Mouse (Mus musculus): ENCODE data around the gene Thsd7a.

Gene Thsd7a

GRCm38 (mm10) chr6:12393574-12394380 is 355.4 kb downstream of the Thsd7a start:
- in situ Hi-C loops (cut with MboI, MseI), result no loop called here

DNA sequence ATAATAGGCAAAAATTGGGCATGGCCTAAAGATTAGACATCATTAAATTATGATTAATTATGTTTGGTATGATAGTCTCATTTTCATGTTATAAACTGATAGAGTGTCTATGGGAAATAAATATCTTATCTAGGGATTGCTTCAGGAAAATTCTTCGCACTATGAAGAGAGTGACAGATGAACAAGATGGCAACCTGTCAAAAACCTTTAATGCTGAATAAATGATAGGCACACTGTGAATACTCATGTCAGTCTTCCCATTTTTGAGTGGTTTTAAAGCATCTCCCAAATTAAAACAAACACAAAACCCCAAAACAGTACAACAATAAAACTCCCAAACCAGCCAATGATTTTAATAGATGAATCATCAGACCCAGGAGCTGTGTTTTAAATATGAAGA is 362.5 kb downstream of the Thsd7a start:
- in situ Hi-C loops (cut with MboI, MseI), result no loop called here

DNA sequence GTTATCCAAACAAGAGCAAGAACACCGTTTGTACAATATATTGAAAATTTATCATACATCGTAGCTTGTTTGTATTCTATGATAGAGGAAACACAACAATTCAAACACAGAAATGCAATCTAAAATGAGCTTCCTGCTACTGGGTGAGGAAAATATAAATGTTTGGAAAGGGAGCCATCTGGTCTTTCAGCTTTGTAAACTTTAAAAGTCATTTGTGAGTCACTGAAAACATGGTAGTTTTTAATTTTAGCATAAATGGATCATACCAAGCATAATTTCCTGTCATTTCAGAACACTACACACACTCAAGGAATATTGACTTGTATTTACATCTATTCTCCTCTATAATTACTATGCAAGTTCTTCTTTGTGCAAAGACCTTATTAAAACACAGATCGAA is 363.6 kb downstream of the Thsd7a start:
- in situ Hi-C loops (cut with MboI, MseI), result no loop called here

- in situ Hi-C loops (cut with MboI, MseI), result no loop called here
Observed at GRCm38 (mm10) chr6:12381136-12381778, 368.0 kb downstream of the Thsd7a start.

GRCm38 (mm10) chr6:12380717-12381116 is 368.5 kb downstream of the Thsd7a start:
- in situ Hi-C loops (cut with MboI, MseI), result no loop called here

- in situ Hi-C loops (cut with MboI, MseI), result no loop called here
Observed at GRCm38 (mm10) chr6:12358737-12359136, 390.5 kb downstream of the Thsd7a start.

GRCm38 (mm10) chr6:12353573-12353972 is 395.6 kb downstream of the Thsd7a start:
- in situ Hi-C loops (cut with MboI, MseI), result no loop called here

DNA sequence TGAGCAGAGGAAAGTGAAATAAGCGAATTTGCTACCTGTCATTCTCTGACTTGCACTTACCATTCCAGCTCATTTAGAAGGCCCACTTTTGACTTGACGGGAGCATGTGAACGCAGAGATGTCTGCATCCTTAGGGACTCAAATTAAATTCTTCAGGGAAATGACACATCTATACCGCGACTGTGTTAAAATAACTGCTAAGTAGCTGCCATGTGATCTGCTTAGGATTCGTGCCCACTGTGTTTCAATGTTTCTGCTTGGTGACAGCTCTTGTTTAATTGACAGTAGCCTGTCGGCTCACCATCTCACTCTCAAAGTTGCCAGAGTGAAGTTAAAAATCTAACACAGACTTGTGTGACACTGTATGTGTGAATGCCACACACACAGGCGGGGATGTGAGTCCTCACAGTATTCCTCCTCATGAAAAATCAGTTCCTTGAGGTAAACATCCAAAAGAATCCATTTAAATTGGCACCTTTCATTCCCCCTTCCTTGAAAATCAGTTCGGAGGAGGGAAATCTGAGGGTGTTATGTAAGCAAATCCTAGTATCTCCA is 397.0 kb downstream of the Thsd7a start:
- in situ Hi-C loops (cut with MboI, MseI), result no loop called here

DNA sequence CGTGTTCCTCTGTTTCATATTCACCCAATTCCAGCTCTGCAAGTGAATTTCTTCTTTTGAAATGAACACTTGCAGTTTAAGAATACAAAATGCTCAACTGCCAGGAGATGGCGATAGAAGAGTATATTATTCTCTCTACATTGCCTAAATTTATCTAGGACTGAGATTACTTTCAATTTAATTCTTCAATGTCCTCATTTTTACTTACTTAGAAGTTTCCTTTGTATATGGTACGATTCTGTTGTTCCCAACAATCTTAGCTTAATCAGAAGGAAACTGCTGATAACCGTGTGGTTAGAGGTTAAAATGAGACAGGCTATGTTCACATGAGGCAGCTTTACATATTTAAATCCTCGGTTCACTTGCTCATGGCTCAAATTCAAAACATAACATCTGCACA is 398.5 kb downstream of the Thsd7a start:
- in situ Hi-C loops (cut with MboI, MseI), result no loop called here

- in situ Hi-C loops (cut with MboI, MseI), result loop anchor here (10.0 to 25.0 kb wide), 2 partner anchors 554 to 813 kb away; no protein-coding TSS in a partner anchor
Observed at GRCm38 (mm10) chr6:12349105-12349759, 400.0 kb downstream of the Thsd7a start.

GRCm38 (mm10) chr6:12348667-12349066 is 400.5 kb downstream of the Thsd7a start:
- in situ Hi-C loops (cut with MboI, MseI), result loop anchor here (10.0 to 25.0 kb wide), 2 partner anchors 554 to 814 kb away; no protein-coding TSS in a partner anchor

GRCm38 (mm10) chr6:12336590-12337584 is 412.3 kb downstream of the Thsd7a start:
- in situ Hi-C loops (cut with MboI, MseI), result loop anchor here (25.0 kb wide), 1 partner anchor 825 kb away; no protein-coding TSS in a partner anchor

GRCm38 (mm10) chr6:12315070-12315909 is 433.9 kb downstream of the Thsd7a start:
- in situ Hi-C loops (cut with MboI, MseI), result no loop called here

DNA sequence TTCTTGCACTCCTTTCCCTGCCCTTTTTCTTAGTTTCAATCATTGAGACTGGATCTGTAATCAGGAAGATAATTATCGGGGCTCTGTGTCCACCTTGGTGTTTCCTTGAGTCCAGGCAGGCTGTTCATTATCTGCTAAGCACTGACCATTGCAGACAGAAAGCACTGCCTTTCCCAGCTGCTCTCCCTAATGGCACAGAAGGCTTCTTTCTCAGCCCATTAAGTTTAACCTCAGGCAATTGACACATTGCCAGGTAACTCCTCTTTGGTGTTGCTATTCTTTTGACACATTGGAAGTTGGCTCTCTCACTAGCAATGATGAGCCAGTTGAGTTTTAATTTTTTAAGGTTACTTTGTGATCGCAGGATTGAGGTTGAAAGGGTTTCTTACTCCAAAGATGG is 441.7 kb downstream of the Thsd7a start:
- in situ Hi-C loops (cut with MboI, MseI), result no loop called here

- in situ Hi-C loops (cut with MboI, MseI), result no loop called here
Observed at GRCm38 (mm10) chr6:12262641-12263400, 486.4 kb downstream of the Thsd7a start.
